Mouse (Mus musculus): Measurements from ENCODE around the gene Pla2g16. TPM values are rescaled to one million over a fixed set of nuclear protein-coding genes. Genes with fewer than 3 reads are reported as not detected.

Gene Pla2g16
- polyA plus RNA-seq, 1 experiment = 30.7 TPM

DNA sequence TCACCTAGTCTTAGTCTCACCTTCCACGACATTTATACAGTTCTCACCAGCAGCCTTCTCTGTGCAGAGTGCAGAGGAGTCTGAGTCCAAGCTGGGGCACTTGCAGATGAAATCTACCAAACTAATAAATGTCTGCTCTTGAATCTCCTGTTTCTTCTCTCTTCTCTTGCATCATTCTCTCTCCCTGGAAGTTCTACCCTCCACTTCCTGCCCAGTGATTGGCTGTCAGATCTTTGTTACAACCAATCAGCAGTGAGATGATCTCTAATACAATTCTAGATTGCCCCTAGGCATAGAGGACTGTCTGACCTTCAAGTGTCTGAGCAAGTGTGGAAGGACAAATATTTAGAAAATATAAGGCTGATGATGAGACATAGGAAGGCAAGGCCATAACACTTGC is 18.9 kb downstream of the Pla2g16 start:
- H3K27me3 ChIP-seq (ENCODE audit: control insufficient read depth, insufficient read depth, low read length) = no peaks in the 10 kb centered on the region
- no peak overlapping the region for H3K4me3 ChIP-seq (ENCODE audit: control insufficient read depth, insufficient read depth, low read length)
- H3K36me3 ChIP-seq (ENCODE audit: control insufficient read depth, insufficient read depth, low read length) = no peaks in the 10 kb centered on the region
- no peak for DNase-seq
- H3K27ac ChIP-seq (ENCODE audit: control insufficient read depth, insufficient read depth, low read length) = no peak overlapping the region
- WGBS = 94% methylated on average over 1 of the region's 1 CpGs
- TF ChIP-seq CTCF (IDR thresholded peaks at IDR 0.05; ENCODE audit: borderline replicate concordance, control insufficient read depth, extremely low read depth, insufficient read depth, low read length, poor library complexity) = no peak
- no peak for TF ChIP-seq POLR2A (IDR thresholded peaks at IDR 0.05; ENCODE audit: control insufficient read depth, extremely low read depth, insufficient read depth, low read length, poor library complexity)
- H3K4me1 ChIP-seq (replicated peaks; ENCODE audit: control insufficient read depth, insufficient read depth, low read length) = no peaks in the 10 kb centered on the region

GRCm38 (mm10) chr19:7577710-7578109 is 20.5 kb downstream of the Pla2g16 start:
- no peak for DNase-seq
- 94% methylated on average over 3 of the region's 3 CpGs for WGBS

GRCm38 (mm10) chr19:7581042-7581441 is 23.8 kb downstream of the Pla2g16 start:
- no peaks in the 10 kb centered on the region for H3K36me3 ChIP-seq (ENCODE audit: control insufficient read depth, insufficient read depth, low read length)
- no peak overlapping the region for H3K4me3 ChIP-seq (ENCODE audit: control insufficient read depth, insufficient read depth, low read length)
- no peaks in the 10 kb centered on the region for H3K27me3 ChIP-seq (ENCODE audit: control insufficient read depth, insufficient read depth, low read length)
- WGBS = 39% methylated on average over 5 of the region's 5 CpGs
- no peaks in the 10 kb centered on the region for H3K4me1 ChIP-seq (replicated peaks; ENCODE audit: control insufficient read depth, insufficient read depth, low read length)
- TF ChIP-seq CTCF (IDR thresholded peaks at IDR 0.05; ENCODE audit: borderline replicate concordance, control insufficient read depth, extremely low read depth, insufficient read depth, low read length, poor library complexity) (no peak), POLR2A (IDR thresholded peaks at IDR 0.05; ENCODE audit: control insufficient read depth, extremely low read depth, insufficient read depth, low read length, poor library complexity) (no peak)
- no peak overlapping the region for H3K27ac ChIP-seq (ENCODE audit: control insufficient read depth, insufficient read depth, low read length)
- no peak for DNase-seq

More at GRCm38 (mm10) chr19:7577710-7578109, 20.5 kb downstream of the Pla2g16 start:
- Histone ChIP-seq H3K4me3 (ENCODE audit: control insufficient read depth, insufficient read depth, low read length) (no peak overlapping the region), H3K36me3 (ENCODE audit: control insufficient read depth, insufficient read depth, low read length) (no peaks in the 10 kb centered on the region), H3K27ac (ENCODE audit: control insufficient read depth, insufficient read depth, low read length) (no peak overlapping the region), H3K27me3 (ENCODE audit: control insufficient read depth, insufficient read depth, low read length) (no peaks in the 10 kb centered on the region), H3K4me1 (replicated peaks; ENCODE audit: control insufficient read depth, insufficient read depth, low read length) (no peaks in the 10 kb centered on the region)
- TF ChIP-seq CTCF (IDR thresholded peaks at IDR 0.05; ENCODE audit: borderline replicate concordance, control insufficient read depth, extremely low read depth, insufficient read depth, low read length, poor library complexity) (no peak), POLR2A (IDR thresholded peaks at IDR 0.05; ENCODE audit: control insufficient read depth, extremely low read depth, insufficient read depth, low read length, poor library complexity) (no peak)

- WGBS = 86% methylated on average over 7 of the region's 7 CpGs
- DNase-seq = no peak
- no peak for TF ChIP-seq POLR2A (IDR thresholded peaks at IDR 0.05; ENCODE audit: control insufficient read depth, extremely low read depth, insufficient read depth, low read length, poor library complexity)
- no peak for TF ChIP-seq CTCF (IDR thresholded peaks at IDR 0.05; ENCODE audit: borderline replicate concordance, control insufficient read depth, extremely low read depth, insufficient read depth, low read length, poor library complexity)
- Histone ChIP-seq H3K4me3 (ENCODE audit: control insufficient read depth, insufficient read depth, low read length) (no peak overlapping the region), H3K4me1 (replicated peaks; ENCODE audit: control insufficient read depth, insufficient read depth, low read length) (no peaks in the 10 kb centered on the region), H3K27ac (ENCODE audit: control insufficient read depth, insufficient read depth, low read length) (no peak overlapping the region), H3K36me3 (ENCODE audit: control insufficient read depth, insufficient read depth, low read length) (no peaks in the 10 kb centered on the region), H3K27me3 (ENCODE audit: control insufficient read depth, insufficient read depth, low read length) (no peaks in the 10 kb centered on the region)
Observed at GRCm38 (mm10) chr19:7583101-7583500, 25.8 kb downstream of the Pla2g16 start.

DNA sequence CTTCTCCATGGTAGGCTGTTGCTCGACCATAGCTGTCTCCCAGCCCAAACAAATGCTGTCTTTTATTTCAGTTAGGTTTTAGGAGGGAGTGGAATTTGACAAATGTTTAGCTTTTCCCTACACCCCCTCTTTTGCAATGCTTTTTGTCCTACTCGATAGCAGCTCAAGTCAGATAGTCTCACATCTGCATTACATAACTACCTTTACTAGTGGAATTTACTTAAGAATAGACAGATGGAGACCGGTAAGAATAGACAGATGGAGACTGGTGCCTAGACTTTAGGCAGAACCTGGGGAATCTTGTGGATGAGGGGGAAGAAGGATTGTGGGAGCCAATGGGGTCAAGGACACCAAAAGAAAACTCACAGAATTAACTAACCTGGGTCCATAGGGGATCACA is 26.3 kb downstream of the Pla2g16 start:
- TF ChIP-seq POLR2A (IDR thresholded peaks at IDR 0.05; ENCODE audit: control insufficient read depth, extremely low read depth, insufficient read depth, low read length, poor library complexity) = no peak
- TF ChIP-seq CTCF (IDR thresholded peaks at IDR 0.05; ENCODE audit: borderline replicate concordance, control insufficient read depth, extremely low read depth, insufficient read depth, low read length, poor library complexity) = no peak
- no peak for DNase-seq
- Histone ChIP-seq H3K27me3 (ENCODE audit: control insufficient read depth, insufficient read depth, low read length) (no peaks in the 10 kb centered on the region), H3K27ac (ENCODE audit: control insufficient read depth, insufficient read depth, low read length) (no peak overlapping the region), H3K4me1 (replicated peaks; ENCODE audit: control insufficient read depth, insufficient read depth, low read length) (no peaks in the 10 kb centered on the region), H3K4me3 (ENCODE audit: control insufficient read depth, insufficient read depth, low read length) (no peak overlapping the region), H3K36me3 (ENCODE audit: control insufficient read depth, insufficient read depth, low read length) (no peaks in the 10 kb centered on the region)
- 93% methylated on average over 3 of the region's 3 CpGs for WGBS

DNA sequence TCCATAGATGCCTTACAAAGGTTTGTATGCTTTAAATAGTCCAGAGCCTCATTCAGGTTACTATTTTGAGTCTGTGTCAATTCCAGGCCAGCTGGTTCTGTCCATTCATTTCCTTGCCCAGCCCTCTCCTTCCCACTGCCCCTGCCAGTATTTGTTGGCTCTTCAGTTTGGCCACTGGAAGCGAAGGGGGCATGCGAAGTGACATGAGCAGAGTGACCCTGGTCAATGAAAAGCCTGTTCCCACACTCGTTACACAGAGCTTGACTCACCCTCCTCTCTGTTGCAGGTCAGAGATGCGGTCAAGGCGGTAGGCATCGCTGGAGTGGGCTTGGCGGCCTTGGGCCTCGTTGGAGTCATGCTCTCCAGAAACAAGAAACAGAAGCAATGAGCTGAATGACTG is 28.0 kb downstream of the Pla2g16 start:
- no peaks in the 10 kb centered on the region for H3K4me1 ChIP-seq (replicated peaks; ENCODE audit: control insufficient read depth, insufficient read depth, low read length)
- 93% methylated on average over 8 of the region's 8 CpGs for WGBS
- H3K27ac ChIP-seq (ENCODE audit: control insufficient read depth, insufficient read depth, low read length) = no peak overlapping the region
- DNase-seq = no peak
- no peaks in the 10 kb centered on the region for H3K36me3 ChIP-seq (ENCODE audit: control insufficient read depth, insufficient read depth, low read length)
- no peak overlapping the region for H3K4me3 ChIP-seq (ENCODE audit: control insufficient read depth, insufficient read depth, low read length)
- no peaks in the 10 kb centered on the region for H3K27me3 ChIP-seq (ENCODE audit: control insufficient read depth, insufficient read depth, low read length)
- no peak for TF ChIP-seq CTCF (IDR thresholded peaks at IDR 0.05; ENCODE audit: borderline replicate concordance, control insufficient read depth, extremely low read depth, insufficient read depth, low read length, poor library complexity)
- TF ChIP-seq POLR2A (IDR thresholded peaks at IDR 0.05; ENCODE audit: control insufficient read depth, extremely low read depth, insufficient read depth, low read length, poor library complexity) = no peak

- no peaks in the 10 kb centered on the region for H3K4me1 ChIP-seq (replicated peaks; ENCODE audit: control insufficient read depth, insufficient read depth, low read length)
- no peak overlapping the region for H3K4me3 ChIP-seq (ENCODE audit: control insufficient read depth, insufficient read depth, low read length)
- WGBS = over 99% methylated on average over 6 of the region's 6 CpGs
- TF ChIP-seq POLR2A (IDR thresholded peaks at IDR 0.05; ENCODE audit: control insufficient read depth, extremely low read depth, insufficient read depth, low read length, poor library complexity) (no peak), CTCF (IDR thresholded peaks at IDR 0.05; ENCODE audit: borderline replicate concordance, control insufficient read depth, extremely low read depth, insufficient read depth, low read length, poor library complexity) (no peak)
- H3K36me3 ChIP-seq (ENCODE audit: control insufficient read depth, insufficient read depth, low read length) = no peaks in the 10 kb centered on the region
- H3K27me3 ChIP-seq (ENCODE audit: control insufficient read depth, insufficient read depth, low read length) = no peaks in the 10 kb centered on the region
- H3K27ac ChIP-seq (ENCODE audit: control insufficient read depth, insufficient read depth, low read length) = no peak overlapping the region
- no peak for DNase-seq
Observed at GRCm38 (mm10) chr19:7585764-7586163, 28.5 kb downstream of the Pla2g16 start.

Data from thymus, adult 2 months (tissue).